Mouse (Mus musculus) C2C12 (cell line): ENCODE data around the gene Uox.

ENCODE experiments used
- CTCF ChIP-seq: IDR thresholded peaks from one replicate; pipeline ENCODE4 v1.5.1; 2011; ENCODE audit not compliant: control insufficient read depth, insufficient read depth, insufficient read length
- MAX ChIP-seq: IDR thresholded peaks from one replicate; pipeline ENCODE4 v1.6.1; 2011; ENCODE audit warnings: mild to moderate bottlenecking, control low read depth
- MYOD1 ChIP-seq: IDR thresholded peaks from one replicate; pipeline ENCODE4 v1.6.1; 2011; ENCODE audit warnings: low read depth; ENCODE audit not compliant: control insufficient read depth, insufficient read length

- no peak for TF ChIP-seq MAX
- TF ChIP-seq MYOD1: no peak
- TF ChIP-seq CTCF: no peak
These were observed 62.3 kb downstream of the Uox start for GRCm38 (mm10) chr3:146632506-146632905.
